Mouse (Mus musculus) thymus, postnatal 4 days (tissue): ENCODE measurements around the gene Anapc16.

Source experiments
- DNase-seq: peaks from one replicate; pipeline ENCODE4 v3.0.0; 2021

Anapc16 gene

GRCm38 (mm10) chr10:59947296-59948073, 55.5 kb downstream of the Anapc16 start:
- no peak for DNase-seq

- DNase-seq = no peak
Measured at GRCm38 (mm10) chr10:59946362-59946761, 56.6 kb downstream of the Anapc16 start.

- DNase-seq = no peak
Measured at GRCm38 (mm10) chr10:59945416-59945815, 57.5 kb downstream of the Anapc16 start.

- no peak for DNase-seq
Measured at GRCm38 (mm10) chr10:59943421-59943989, 59.4 kb downstream of the Anapc16 start.

- DNase-seq = peak; percentile 66
Measured at GRCm38 (mm10) chr10:59942847-59943420, 60.0 kb downstream of the Anapc16 start.

- peak; percentile 58 for DNase-seq
Measured at GRCm38 (mm10) chr10:59942281-59942846, 60.6 kb downstream of the Anapc16 start.

GRCm38 (mm10) chr10:59939081-59939480, 63.9 kb downstream of the Anapc16 start:
- DNase-seq = no peak

- no peak for DNase-seq
Measured at GRCm38 (mm10) chr10:59938662-59939061, 64.3 kb downstream of the Anapc16 start.
